Comparison of ENCODE assay signal across 35 mouse cellular contexts in the genomic region with DNA sequence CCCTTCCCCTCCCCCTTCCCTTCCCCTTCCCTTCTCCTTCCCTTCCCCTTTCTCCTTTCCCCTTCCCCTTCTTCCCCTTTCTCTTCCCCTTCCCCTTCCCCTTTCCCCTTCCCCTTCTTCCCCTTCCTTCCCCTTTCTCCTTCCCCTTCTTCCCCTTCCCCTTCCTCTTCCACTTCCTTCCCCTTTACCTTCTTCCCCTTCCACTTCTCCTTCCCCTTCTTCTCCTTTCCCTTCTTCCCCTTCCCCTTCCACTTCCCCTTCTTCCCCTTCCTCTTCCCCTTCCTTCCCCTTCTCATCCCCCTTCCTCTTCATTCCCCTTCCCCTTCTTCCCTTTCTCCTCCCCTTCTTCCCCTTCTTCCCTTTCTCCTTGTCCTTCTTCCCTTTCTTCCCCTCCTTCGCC.
"Had no signal": no experiment of that assay in that cellular context is flagged by ENCODE, and none has a peak within 500 bp of the region (broad histone marks: within the 10 kb centered on the region; RNA-seq: fewer than 3 reads in every experiment).

No protein-coding gene starts in this region.

- H3K4me1 ChIP-seq: heart, embryonic 10.5 days; heart, embryonic 12.5 days; heart, embryonic 13.5 days; heart, embryonic 15.5 days; hindbrain, embryonic 12.5 days; hindbrain, embryonic 13.5 days; hindbrain, embryonic 15.5 days; intestine, embryonic 15.5 days; kidney, embryonic 15.5 days had no signal

- H3K4me2 ChIP-seq: heart, embryonic 11.5 days; heart, embryonic 12.5 days; heart, embryonic 13.5 days; heart, embryonic 15.5 days; hindbrain, embryonic 12.5 days; hindbrain, embryonic 13.5 days; hindbrain, embryonic 14.5 days; hindbrain, embryonic 15.5 days; intestine, embryonic 15.5 days; kidney, embryonic 15.5 days had no signal

- ATAC-seq: hindbrain, embryonic 16.5 days; hindbrain, postnatal 0 days; inflammation-experienced regulatory T-cells, adult 6 months; intestine, embryonic 15.5 days; intestine, embryonic 16.5 days; intestine, postnatal 0 days had no signal

- H3K9ac ChIP-seq: heart, embryonic 12.5 days; heart, embryonic 13.5 days; heart, embryonic 15.5 days; hindbrain, embryonic 12.5 days; hindbrain, embryonic 13.5 days; hindbrain, embryonic 14.5 days; hindbrain, embryonic 15.5 days; intestine, embryonic 15.5 days; kidney, embryonic 15.5 days had no signal

- H3K36me3 ChIP-seq: heart, embryonic 10.5 days; heart, embryonic 12.5 days; heart, embryonic 13.5 days; heart, embryonic 15.5 days; hindbrain, embryonic 10.5 days; hindbrain, embryonic 12.5 days; hindbrain, embryonic 13.5 days; hindbrain, embryonic 15.5 days; intestine, embryonic 15.5 days; kidney, embryonic 15.5 days had no signal

- H3K27me3 ChIP-seq: heart, embryonic 12.5 days; heart, embryonic 13.5 days; heart, embryonic 15.5 days; hindbrain, embryonic 12.5 days; hindbrain, embryonic 13.5 days; hindbrain, embryonic 15.5 days; intestine, embryonic 15.5 days; kidney, embryonic 15.5 days had no signal

- H3K9me3 ChIP-seq: heart, embryonic 10.5 days; heart, embryonic 12.5 days; heart, embryonic 13.5 days; heart, embryonic 15.5 days; hindbrain, embryonic 10.5 days; hindbrain, embryonic 12.5 days; hindbrain, embryonic 13.5 days; hindbrain, embryonic 15.5 days; intestine, embryonic 15.5 days; kidney, embryonic 15.5 days had no signal

- H3K27ac ChIP-seq: heart, adult 2 months; heart, embryonic 10.5 days; heart, embryonic 13.5 days; heart, embryonic 15.5 days; hindbrain, embryonic 10.5 days; hindbrain, embryonic 12.5 days; hindbrain, embryonic 13.5 days; hindbrain, embryonic 14.5 days; hindbrain, embryonic 15.5 days; hindbrain, postnatal 0 days; intestine, embryonic 15.5 days; kidney, embryonic 15.5 days; kidney, postnatal 0 days; layer of hippocampus, adult 2 months had no signal

- H3K4me3 ChIP-seq: heart, adult 2 months; heart, embryonic 10.5 days; heart, embryonic 12.5 days; heart, embryonic 13.5 days; heart, embryonic 15.5 days; hindbrain, embryonic 10.5 days; hindbrain, embryonic 12.5 days; hindbrain, embryonic 13.5 days; hindbrain, embryonic 15.5 days; intestine, embryonic 15.5 days; kidney, embryonic 15.5 days; layer of hippocampus, adult 2 months had no signal

- DNase-seq: heart, adult 2 months; heart, postnatal 10 days; heart, postnatal 14 days; heart, postnatal 36 days; heart, postnatal 4 days; kidney, adult 11 months; kidney, adult 18-20 months; kidney, adult 2 months; kidney, adult 8-10 months; kidney, adult 9 months; kidney, postnatal 10 days; kidney, postnatal 14 days; kidney, postnatal 25 days; kidney, postnatal 36 days; kidney, postnatal 4 days; layer of hippocampus, postnatal 36 days had no signal
